Mouse (Mus musculus) testis, adult 2 months (tissue): ENCODE results near the gene Ccdc87.
"Not testable (repeated sequence)": the region's sequence is repeated elsewhere in the genome, so short reads cannot be mapped to it uniquely, and the experiment has no call there.

Experiments
- CTCF ChIP-seq: fragments of 200-500 bp; IDR thresholded peaks from 2 replicates; pipeline ENCODE4 v1.5.1; 2012; ENCODE audit warnings: low read depth, mild to moderate bottlenecking, inconsistent platforms, low read length, moderate library complexity; ENCODE audit not compliant: control insufficient read depth, insufficient read depth, insufficient replicate concordance
- POLR2A ChIP-seq: fragments of 200-500 bp; IDR thresholded peaks from 2 replicates; pipeline ENCODE4 v1.6.1; 2012; ENCODE audit warnings: low read depth, mild to moderate bottlenecking, inconsistent platforms, low read length, moderate library complexity; ENCODE audit not compliant: control insufficient read depth

DNA sequence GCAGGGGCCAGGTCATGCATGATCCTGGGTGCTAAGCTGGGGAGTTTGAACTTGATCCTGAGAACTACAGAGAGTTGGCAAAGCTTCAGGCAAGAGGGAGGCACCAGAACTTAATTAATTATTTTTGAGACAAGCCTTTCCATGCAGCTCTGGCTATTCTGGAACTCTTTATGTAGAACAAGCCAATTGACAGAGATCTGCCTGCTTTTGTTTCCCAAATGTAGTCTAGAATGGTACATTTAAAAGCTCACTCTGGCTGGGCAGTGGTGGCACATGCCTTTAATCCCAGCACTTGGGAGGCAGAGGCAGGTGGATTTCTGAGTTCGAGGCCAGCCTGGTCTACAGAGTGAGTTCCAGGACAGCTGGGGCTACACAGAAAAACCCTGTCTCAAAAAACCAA, 35.4 kb downstream of the Ccdc87 start:
- not testable (repeated sequence) for TF ChIP-seq CTCF, POLR2A
